Mouse (Mus musculus): ENCODE results near the gene Tsr2.

Tsr2 gene

GRCm38 (mm10) chrX:151046777-151047430, 49.4 kb downstream of the Tsr2 start:
- in situ Hi-C loops (cut with MboI) = no loop called here

DNA sequence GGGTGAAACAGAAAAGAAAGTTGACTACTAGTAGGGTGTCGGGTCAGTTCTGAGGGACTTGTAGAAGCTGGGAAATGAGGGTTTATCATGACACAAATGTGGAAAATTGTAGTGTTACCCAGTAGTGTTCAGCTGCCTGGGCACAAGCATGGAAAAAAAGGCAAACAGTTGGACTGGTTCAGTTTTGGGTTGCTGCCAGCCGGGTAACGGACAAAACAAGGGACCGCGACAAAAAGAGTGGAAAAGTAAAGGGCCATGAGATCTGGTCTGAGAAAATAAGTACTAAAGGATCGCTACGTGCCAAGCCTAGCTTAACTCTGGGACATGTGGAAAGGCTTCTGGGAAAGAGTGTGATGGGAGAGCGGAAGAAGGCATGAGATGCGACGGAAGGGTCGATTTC, 50.0 kb downstream of the Tsr2 start:
- in situ Hi-C loops (cut with MboI) = no loop called here

DNA sequence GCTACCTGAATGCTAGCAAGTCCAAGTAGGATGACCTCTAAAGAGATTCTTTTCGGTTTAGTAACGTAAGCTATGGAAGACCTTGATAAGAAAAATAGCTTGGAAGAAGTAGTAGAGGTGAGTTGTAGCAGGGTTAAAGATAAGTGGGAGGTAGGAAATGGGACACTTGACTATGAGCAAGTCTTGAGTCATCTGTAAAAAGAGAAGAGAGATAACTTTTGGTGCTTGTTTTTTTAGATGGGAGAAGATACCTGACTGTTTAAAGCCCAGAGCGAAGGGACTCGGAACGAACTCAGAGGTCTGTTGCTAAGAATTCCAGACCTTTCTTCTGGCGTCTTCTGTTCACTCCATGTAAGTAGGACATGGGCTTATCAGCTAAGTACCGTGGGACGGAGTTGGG, 50.5 kb downstream of the Tsr2 start, which contains the start of gene Fgd1:
Gene Fgd1 (plus strand): TSS at position 301 of the 400 bp plus-strand sequence.
- in situ Hi-C loops (cut with MboI) = no loop called here

DNA sequence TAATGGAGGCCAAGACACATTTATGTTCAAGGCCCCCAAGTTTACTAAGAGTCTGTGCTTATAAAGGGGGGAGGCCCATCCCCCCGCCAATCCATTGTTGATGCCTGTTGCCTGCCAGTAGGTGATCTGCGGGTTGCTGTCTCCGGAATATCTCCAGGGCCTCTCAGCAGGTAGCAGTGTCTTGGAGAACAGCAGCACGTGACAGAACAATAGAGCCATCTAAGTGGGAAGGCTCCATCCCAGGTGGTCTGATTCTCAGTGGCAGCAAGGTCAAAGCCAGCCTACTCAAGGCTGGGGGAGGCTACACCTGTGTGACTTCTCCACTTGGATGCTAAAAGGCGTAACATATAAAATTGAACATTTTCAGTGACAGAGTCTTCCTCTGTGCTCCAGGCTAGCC, 55.1 kb downstream of the Tsr2 start:
- in situ Hi-C loops (cut with MboI) = no loop called here
